Mouse (Mus musculus) ES-Bruce4 (cell line): Measurements from ENCODE around the gene Olfr608.

Experiments used
- CTCF ChIP-seq: IDR thresholded peaks from one replicate; pipeline ENCODE4 v1.8.1; 2011; ENCODE audit warnings: low read depth, low read length
- EP300 ChIP-seq: IDR thresholded peaks from 2 replicates; pipeline ENCODE4 v1.6.1; 2011; ENCODE audit warnings: low read depth, low read length; ENCODE audit not compliant: insufficient read depth
- POLR2A ChIP-seq: IDR thresholded peaks from one replicate; pipeline ENCODE4 v1.8.1; 2011; ENCODE audit warnings: low read length; ENCODE audit not compliant: insufficient read depth

- no peak for TF ChIP-seq CTCF
- TF ChIP-seq POLR2A = no peak
- TF ChIP-seq EP300 = no peak
Measured at GRCm38 (mm10) chr7:103497962-103498361, 28.3 kb downstream of the Olfr608 start, which contains the start of gene Olfr609.
